Mouse (Mus musculus): Measurements from ENCODE around the gene Afmid.

- TF ChIP-seq CTCF (IDR thresholded peaks at IDR 0.05) (no peak), EP300 (IDR thresholded peaks at IDR 0.05) (no peak)
These were observed 40.3 kb downstream of the Afmid start for GRCm38 (mm10) chr11:117865988-117866387.

Measured in lung, postnatal 0 days (tissue).